Mouse (Mus musculus): ENCODE data around the gene Wiz. TPM values are rescaled to one million over a fixed set of nuclear protein-coding genes. Genes with fewer than 3 reads are reported as not detected.
A peak's percentile ranks its signal among the peaks of the same experiment; 100 is the strongest.

The Wiz gene
- total and polyA plus RNA-seq, 3 experiments = 1.2 to 25.4 (median 4.4) TPM

GRCm38 (mm10) chr17:32393944-32394343 is 4.7 kb upstream of the Wiz start:
- dilution Hi-C loops (cut with MboI; ENCODE audit: extremely low pct_ligation_motif_present, extremely low pct_unique_long_range_greater_than_20kb, low sequenced_read_pairs) = no loop called here
- DNase-seq (ENCODE audit: extremely low read depth) = no peak
- no peak overlapping the region for H3K9ac ChIP-seq (ENCODE audit: insufficient read depth, low read depth)
- peaks cover 75 to 92% of the 10 kb centered on the region in 2 experiments for H3K36me3 ChIP-seq (replicated peaks in 1 of 2; ENCODE audit: control insufficient read depth in 1 of 2, insufficient read depth in 1 of 2, low read length in 1 of 2)
- H3K27ac ChIP-seq (ENCODE audit: insufficient read depth, low read depth) = no peak overlapping the region
- TF ChIP-seq USF2 (conservative IDR thresholded peaks at IDR 0.05; ENCODE audit: low read depth, low read length) = no peak
- TF ChIP-seq ELF1 (IDR thresholded peaks at IDR 0.05; ENCODE audit: low read depth, low read length) = no peak
- TF ChIP-seq MAFK (IDR thresholded peaks at IDR 0.05; ENCODE audit: insufficient replicate concordance, low read length) = no peak
- no peak for TF ChIP-seq RCOR1 (conservative IDR thresholded peaks at IDR 0.05; ENCODE audit: low read depth, low read length)
- TF ChIP-seq CHD2 (IDR thresholded peaks at IDR 0.05; ENCODE audit: low read length) = no peak
- TF ChIP-seq NRF1 (IDR thresholded peaks at IDR 0.05; ENCODE audit: low read depth, low read length) = no peak
- no peak for TF ChIP-seq CTCF (conservative IDR thresholded peaks at IDR 0.05 in 1 of 2, IDR thresholded peaks at IDR 0.05 in 1 of 2; ENCODE audit: low read depth in 2 of 2, low read length in 2 of 2)
- H3K27me3 ChIP-seq (replicated peaks) = no peaks in the 10 kb centered on the region
- H3K9me3 ChIP-seq (replicated peaks; ENCODE audit: low read length) = no peaks in the 10 kb centered on the region
- no peak overlapping the region for H3K4me3 ChIP-seq (replicated peaks in 1 of 3; ENCODE audit: low read depth in 2 of 3, low read length in 2 of 3, poor library complexity in 1 of 3)
- H3K4me1 ChIP-seq (ENCODE audit: control insufficient read depth in 1 of 2, insufficient read depth in 2 of 2) = peaks cover 0 to 6% of the 10 kb centered on the region in 2 experiments; a peak in 3 of 4 replicates
- in situ Hi-C loops (cut with MboI; ENCODE audit: low pct_ligation_motif_present, low pct_unique_long_range_greater_than_20kb, low sequenced_read_pairs) = no loop called here
- H3K79me2 ChIP-seq (replicated peaks; ENCODE audit: control insufficient read depth, extremely low read depth, insufficient read depth, poor library complexity, severe bottlenecking) = no peaks in the 10 kb centered on the region
- no peak overlapping the region for H3K4me2 ChIP-seq (ENCODE audit: insufficient read depth, low read depth, poor library complexity, severe bottlenecking)

DNA sequence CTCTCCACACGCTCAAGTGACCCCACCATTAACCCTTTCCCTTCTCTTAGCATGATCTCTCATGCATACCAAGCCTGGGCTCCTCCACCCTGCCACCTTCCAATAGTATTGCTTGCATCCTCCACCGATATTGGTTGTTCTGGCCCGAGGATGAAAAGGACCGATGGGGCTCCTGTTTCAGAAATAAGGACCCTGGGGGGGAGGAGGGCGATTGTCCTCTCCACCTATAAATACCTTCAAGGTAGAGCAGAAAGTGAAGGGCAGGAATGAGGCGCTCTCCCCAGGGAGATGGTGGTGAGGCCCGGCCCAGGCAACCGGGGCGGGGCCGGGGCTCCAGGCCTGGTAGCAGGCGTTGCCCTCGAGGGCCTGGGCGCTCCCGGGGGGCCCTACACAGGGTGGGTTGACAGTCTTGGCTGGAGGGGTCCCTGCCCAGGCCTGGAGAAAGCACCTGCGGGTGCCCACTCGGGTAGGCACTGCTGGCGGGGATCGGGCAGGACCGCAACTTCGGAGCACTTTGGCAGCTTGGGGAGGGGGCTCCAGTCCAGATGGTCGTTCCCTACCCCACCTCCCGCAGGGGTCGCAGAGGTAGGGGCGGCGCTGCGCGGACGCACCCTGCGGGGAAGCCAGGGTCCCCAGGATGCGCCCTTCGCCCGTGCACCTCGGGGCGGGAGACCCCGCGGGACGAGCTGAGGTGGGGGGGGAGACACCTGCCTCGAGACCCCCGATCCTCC is 704 bp downstream of the Wiz start:
- Histone ChIP-seq H3K27me3 (replicated peaks) (no peaks in the 10 kb centered on the region), H3K27ac (ENCODE audit: insufficient read depth, low read depth) (peak overlapping the region; percentile 31; the same call in 1 of the 2 replicates), H3K79me2 (replicated peaks; ENCODE audit: control insufficient read depth, extremely low read depth, insufficient read depth, poor library complexity, severe bottlenecking) (no peaks in the 10 kb centered on the region), H3K4me3 (replicated peaks in 1 of 3; ENCODE audit: low read depth in 2 of 3, low read length in 2 of 3, poor library complexity in 1 of 3) (peak overlapping the region; percentile 53 to 81 (median 63)), H3K4me2 (ENCODE audit: insufficient read depth, low read depth, poor library complexity, severe bottlenecking) (peak overlapping the region; percentile 59), H3K9me3 (replicated peaks; ENCODE audit: low read length) (no peaks in the 10 kb centered on the region), H3K9ac (ENCODE audit: insufficient read depth, low read depth) (peak overlapping the region; percentile 81), H3K36me3 (replicated peaks in 1 of 2; ENCODE audit: control insufficient read depth in 1 of 2, insufficient read depth in 1 of 2, low read length in 1 of 2) (peaks cover 27 to 45% of the 10 kb centered on the region in 2 experiments), H3K4me1 (ENCODE audit: control insufficient read depth in 1 of 2, insufficient read depth in 2 of 2) (peaks cover 9 to 29% of the 10 kb centered on the region in 2 experiments)
- TF ChIP-seq IRF4 (IDR thresholded peaks at IDR 0.05; ENCODE audit: low read depth, low read length) = peak; percentile 53
- TF ChIP-seq TCF12 (IDR thresholded peaks at IDR 0.05; ENCODE audit: low read depth, low read length) = no peak
- no peak for TF ChIP-seq KAT2A (IDR thresholded peaks at IDR 0.05; ENCODE audit: insufficient replicate concordance, low read length)
- no peak for DNase-seq (ENCODE audit: extremely low read depth)
- dilution Hi-C loops (cut with MboI; ENCODE audit: extremely low pct_ligation_motif_present, extremely low pct_unique_long_range_greater_than_20kb, low sequenced_read_pairs) = no loop called here
- in situ Hi-C loops (cut with MboI; ENCODE audit: low pct_ligation_motif_present, low pct_unique_long_range_greater_than_20kb, low sequenced_read_pairs) = no loop called here

DNA sequence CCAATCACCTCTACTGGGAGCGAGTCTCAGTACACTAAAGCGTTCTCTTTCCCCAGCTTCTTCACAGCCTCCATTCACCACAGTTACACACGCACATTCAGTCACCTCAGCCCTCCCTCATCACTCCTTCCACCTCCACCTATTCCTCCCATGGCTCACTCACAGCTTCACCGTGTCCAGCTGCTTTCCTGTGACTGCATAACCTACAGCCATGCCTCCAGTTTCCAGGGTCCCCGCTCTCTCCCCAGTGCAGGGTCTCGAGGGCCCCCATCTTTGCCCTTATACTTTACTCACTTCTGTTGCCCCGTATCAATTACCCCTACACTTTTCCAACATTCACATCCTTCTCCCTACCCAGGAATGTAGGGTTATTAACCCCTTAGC is 1.3 kb downstream of the Wiz start:
- peaks cover 22 to 41% of the 10 kb centered on the region in 2 experiments for H3K36me3 ChIP-seq (replicated peaks in 1 of 2; ENCODE audit: control insufficient read depth in 1 of 2, insufficient read depth in 1 of 2, low read length in 1 of 2)
- dilution Hi-C loops (cut with MboI; ENCODE audit: extremely low pct_ligation_motif_present, extremely low pct_unique_long_range_greater_than_20kb, low sequenced_read_pairs) = no loop called here
- H3K79me2 ChIP-seq (replicated peaks; ENCODE audit: control insufficient read depth, extremely low read depth, insufficient read depth, poor library complexity, severe bottlenecking) = no peaks in the 10 kb centered on the region
- H3K4me3 ChIP-seq (replicated peaks in 1 of 3; ENCODE audit: low read depth in 2 of 3, low read length in 2 of 3, poor library complexity in 1 of 3) = peak overlapping the region in 1 of 3 experiments; percentile 8
- in situ Hi-C loops (cut with MboI; ENCODE audit: low pct_ligation_motif_present, low pct_unique_long_range_greater_than_20kb, low sequenced_read_pairs) = no loop called here
- TF ChIP-seq MYC (IDR thresholded peaks at IDR 0.05; ENCODE audit: low read depth, low read length) (no peak), MAZ (IDR thresholded peaks at IDR 0.05; ENCODE audit: low read depth, low read length) (no peak), CHD1 (IDR thresholded peaks at IDR 0.05; ENCODE audit: low read depth, low read length) (no peak), KAT2A (IDR thresholded peaks at IDR 0.05; ENCODE audit: insufficient replicate concordance, low read length) (no peak), HCFC1 (IDR thresholded peaks at IDR 0.05; ENCODE audit: low read depth, low read length) (no peak), POLR2AphosphoS2 (IDR thresholded peaks at IDR 0.05; ENCODE audit: low read depth, low read length) (no peak), ZC3H11A (IDR thresholded peaks at IDR 0.05; ENCODE audit: low read depth, low read length) (no peak), GABPA (IDR thresholded peaks at IDR 0.05; ENCODE audit: insufficient replicate concordance, low read depth, low read length) (no peak), TCF12 (IDR thresholded peaks at IDR 0.05; ENCODE audit: low read depth, low read length) (no peak), POLR2A (IDR thresholded peaks at IDR 0.05; ENCODE audit: low read depth, low read length) (no peak)
- H3K27ac ChIP-seq (ENCODE audit: insufficient read depth, low read depth) = no peak overlapping the region
- H3K4me2 ChIP-seq (ENCODE audit: insufficient read depth, low read depth, poor library complexity, severe bottlenecking) = peak overlapping the region; percentile 59
- H3K4me1 ChIP-seq (ENCODE audit: control insufficient read depth in 1 of 2, insufficient read depth in 2 of 2) = peaks cover 9 to 29% of the 10 kb centered on the region in 2 experiments
- H3K9me3 ChIP-seq (replicated peaks; ENCODE audit: low read length) = no peaks in the 10 kb centered on the region
- no peak overlapping the region for H3K9ac ChIP-seq (ENCODE audit: insufficient read depth, low read depth)
- no peaks in the 10 kb centered on the region for H3K27me3 ChIP-seq (replicated peaks)
- no peak for DNase-seq (ENCODE audit: extremely low read depth)

All from CH12.LX (cell line).